Mouse (Mus musculus) heart, postnatal 4 days (tissue): ENCODE data around the gene Hmg20b. TPM values are rescaled to one million over a fixed set of nuclear protein-coding genes. Genes with fewer than 3 reads are reported as not detected.

Source experiments
- DNase-seq: peaks from one replicate; pipeline ENCODE4 v3.0.0; 2021
- total RNA-seq, 2 experiments: library from RNA; stranded (reverse); gene quantifications; 2 replicates each; pipeline ENCODE4 v1.2.3; 2021

Hmg20b gene
- total RNA-seq, 2 experiments from 2014 or later, result 107 to 113 TPM

GRCm38 (mm10) chr10:81354738-81355477 is 4.6 kb upstream of the Hmg20b start:
- no peak for DNase-seq

GRCm38 (mm10) chr10:81351678-81352291 is 1.5 kb upstream of the Hmg20b start:
- no peak for DNase-seq

GRCm38 (mm10) chr10:81349961-81350350 is 324 bp downstream of the Hmg20b start:
- no peak for DNase-seq

- DNase-seq, result peak; percentile 56
These were observed 1.1 kb downstream of the Hmg20b start for GRCm38 (mm10) chr10:81349146-81349545.

GRCm38 (mm10) chr10:81346453-81347067 is 3.7 kb downstream of the Hmg20b start:
- DNase-seq, result peak; percentile 53

- no peak for DNase-seq
These were observed 5.1 kb downstream of the Hmg20b start for GRCm38 (mm10) chr10:81345162-81345534.

- DNase-seq, result peak; percentile 58
These were observed 5.7 kb downstream of the Hmg20b start for GRCm38 (mm10) chr10:81344421-81345161.

GRCm38 (mm10) chr10:81342686-81343505 is 7.4 kb downstream of the Hmg20b start, which contains the start of gene Gipc3:
Gipc3 (minus strand) TSS chr10:81343266.
- DNase-seq, result no peak

- DNase-seq, result peak; percentile 85
These were observed 8.8 kb downstream of the Hmg20b start for GRCm38 (mm10) chr10:81341333-81341949.

- no peak for DNase-seq
These were observed 9.5 kb downstream of the Hmg20b start for GRCm38 (mm10) chr10:81340551-81341332.

- DNase-seq, result no peak
These were observed 13.7 kb downstream of the Hmg20b start for GRCm38 (mm10) chr10:81336558-81336957.

- peak; percentile 68 for DNase-seq
These were observed 14.6 kb downstream of the Hmg20b start for GRCm38 (mm10) chr10:81335393-81336340.

- no peak for DNase-seq
These were observed 16.0 kb downstream of the Hmg20b start for GRCm38 (mm10) chr10:81334324-81334723.

GRCm38 (mm10) chr10:81332277-81332676 is 18.0 kb downstream of the Hmg20b start:
- no peak for DNase-seq

- peak; percentile 66 for DNase-seq
These were observed 20.3 kb downstream of the Hmg20b start for GRCm38 (mm10) chr10:81330007-81330406.

- peak; percentile 72 for DNase-seq
These were observed 20.9 kb downstream of the Hmg20b start for GRCm38 (mm10) chr10:81329194-81329975.

- DNase-seq, result peak; percentile 74
These were observed 21.9 kb downstream of the Hmg20b start, which contains the start of gene Tbxa2r for GRCm38 (mm10) chr10:81328386-81328785. Tbxa2r (plus strand) TSS chr10:81328731.

GRCm38 (mm10) chr10:81327959-81328358 is 22.3 kb downstream of the Hmg20b start:
- no peak for DNase-seq
